Mouse (Mus musculus): ENCODE data around the gene Aire.

DNA sequence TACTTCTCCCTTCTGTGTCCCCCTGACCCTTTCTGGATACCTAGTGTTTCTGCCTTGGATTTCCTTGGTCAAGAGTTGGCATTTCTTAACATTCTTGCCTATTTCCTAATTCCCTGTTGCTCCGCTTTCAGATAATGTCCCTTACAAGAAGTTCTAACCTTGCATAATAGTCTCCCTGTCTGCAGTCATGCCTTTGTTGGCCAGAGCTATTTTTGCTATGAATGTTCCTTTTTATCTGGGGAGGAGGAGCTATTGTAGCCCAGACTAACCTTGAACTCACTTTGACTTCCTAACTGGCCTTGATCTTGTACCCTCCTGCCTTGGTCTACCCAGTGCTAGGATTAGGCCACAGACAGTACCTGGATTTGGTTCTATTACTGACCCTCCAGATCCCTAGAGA, 27.9 kb downstream of the Aire start:
- no peak for TF ChIP-seq EP300 (IDR thresholded peaks at IDR 0.05; ENCODE audit: insufficient read depth, low read depth, low read length)
- no peak for TF ChIP-seq CTCF (IDR thresholded peaks at IDR 0.05; ENCODE audit: low read depth, low read length)
- no peak for TF ChIP-seq POLR2A (IDR thresholded peaks at IDR 0.05; ENCODE audit: insufficient read depth, low read length)
